Mouse (Mus musculus): ENCODE measurements around the gene Npff.

Npff gene

GRCm38 (mm10) chr15:102519211-102520141, 5.3 kb downstream of the Npff start:
- DNase-seq (ENCODE audit: low spot score) = no peak

GRCm38 (mm10) chr15:102518859-102519201, 5.9 kb downstream of the Npff start:
- no peak for DNase-seq (ENCODE audit: low spot score)

- DNase-seq (ENCODE audit: low spot score) = peak; percentile 99
Observed at GRCm38 (mm10) chr15:102517976-102518858, 6.5 kb downstream of the Npff start, which contains the start of gene Tarbp2. Gene Tarbp2, plus strand, starts transcription at chr15:102518192.

GRCm38 (mm10) chr15:102517631-102517975, 7.1 kb downstream of the Npff start:
- DNase-seq (ENCODE audit: low spot score) = no peak

- DNase-seq (ENCODE audit: low spot score) = peak; percentile 52
Observed at GRCm38 (mm10) chr15:102516728-102517404, 7.9 kb downstream of the Npff start, which contains the start of gene Map3k12. Gene Map3k12, minus strand, starts transcription at chr15:102517064.

GRCm38 (mm10) chr15:102516293-102516692, 8.4 kb downstream of the Npff start:
- no peak for DNase-seq (ENCODE audit: low spot score)

GRCm38 (mm10) chr15:102515791-102516190, 9.0 kb downstream of the Npff start:
- no peak for DNase-seq (ENCODE audit: low spot score)

GRCm38 (mm10) chr15:102515261-102515660, 9.5 kb downstream of the Npff start:
- no peak for DNase-seq (ENCODE audit: low spot score)

GRCm38 (mm10) chr15:102513004-102513403, 11.7 kb downstream of the Npff start:
- no peak for DNase-seq (ENCODE audit: low spot score)

- DNase-seq (ENCODE audit: low spot score) = no peak
Observed at GRCm38 (mm10) chr15:102512471-102512870, 12.3 kb downstream of the Npff start.

GRCm38 (mm10) chr15:102512010-102512409, 12.7 kb downstream of the Npff start:
- DNase-seq (ENCODE audit: low spot score) = no peak

- DNase-seq (ENCODE audit: low spot score) = no peak
Observed at GRCm38 (mm10) chr15:102511285-102511833, 13.4 kb downstream of the Npff start.

- peak; percentile 70 for DNase-seq (ENCODE audit: low spot score)
Observed at GRCm38 (mm10) chr15:102510590-102511284, 14.0 kb downstream of the Npff start.

GRCm38 (mm10) chr15:102510110-102510509, 14.6 kb downstream of the Npff start:
- no peak for DNase-seq (ENCODE audit: low spot score)

GRCm38 (mm10) chr15:102508336-102508735, 16.4 kb downstream of the Npff start:
- DNase-seq (ENCODE audit: low spot score) = no peak

- no peak for DNase-seq (ENCODE audit: low spot score)
Observed at GRCm38 (mm10) chr15:102507561-102507960, 17.2 kb downstream of the Npff start.

GRCm38 (mm10) chr15:102506864-102507263, 17.9 kb downstream of the Npff start:
- no peak for DNase-seq (ENCODE audit: low spot score)

GRCm38 (mm10) chr15:102506464-102506830, 18.3 kb downstream of the Npff start:
- DNase-seq (ENCODE audit: low spot score) = no peak

GRCm38 (mm10) chr15:102505770-102506463, 18.8 kb downstream of the Npff start:
- no peak for DNase-seq (ENCODE audit: low spot score)

GRCm38 (mm10) chr15:102505073-102505769, 19.5 kb downstream of the Npff start:
- DNase-seq (ENCODE audit: low spot score) = no peak
